Mouse (Mus musculus) liver, adult 2 months (tissue): ENCODE measurements around the gene Pheta2. TPM values are rescaled to one million over a fixed set of nuclear protein-coding genes. Genes with fewer than 3 reads are reported as not detected.

ENCODE experiments used
- DNase-seq: peaks from one replicate; pipeline ENCODE4 v3.0.0-alpha.2; 2011; ENCODE audit warnings: low read depth, low spot score; ENCODE audit errors: extremely low read depth
- H3K27ac ChIP-seq: fragments of 200-500 bp; replicated peaks from 2 replicates; pipeline ENCODE4 v1.5.1; 2012; ENCODE audit warnings: low read depth, mild to moderate bottlenecking, control low read depth, inconsistent platforms, low read length; ENCODE audit not compliant: insufficient read depth
- H3K27me3 ChIP-seq: fragments of 200-500 bp; 2 replicates; pipeline ENCODE4 v1.6.1; 2012; ENCODE audit warnings: mild to moderate bottlenecking, moderate library complexity, low read length, inconsistent platforms; ENCODE audit not compliant: control insufficient read depth, insufficient read depth
- H3K36me3 ChIP-seq: fragments of 200-500 bp; 2 replicates; pipeline ENCODE4 v1.6.1; 2012; ENCODE audit warnings: low read length, inconsistent platforms; ENCODE audit not compliant: control insufficient read depth, insufficient read depth
- H3K4me1 ChIP-seq: fragments of 200-500 bp; 2 replicates; pipeline ENCODE4 v1.6.1; 2011; ENCODE audit warnings: low read length; ENCODE audit not compliant: control insufficient read depth, insufficient read depth
- H3K4me3 ChIP-seq: fragments of 200-500 bp; 2 replicates; pipeline ENCODE4 v1.5.1; 2011; ENCODE audit warnings: low read depth, mild to moderate bottlenecking, control low read depth, low read length, moderate library complexity; ENCODE audit not compliant: insufficient read depth
- H3K79me2 ChIP-seq: fragments of 200-500 bp; 2 replicates; pipeline ENCODE4 v1.6.1; 2012; ENCODE audit warnings: inconsistent platforms, mild to moderate bottlenecking, low read length, moderate library complexity; ENCODE audit not compliant: control insufficient read depth, insufficient read depth
- H3K9ac ChIP-seq: fragments of 200-500 bp; 2 replicates; pipeline ENCODE4 v1.6.1; 2012; ENCODE audit warnings: low read depth, mild to moderate bottlenecking, control low read depth, inconsistent platforms, low read length
- CTCF ChIP-seq: fragments of 200-500 bp; IDR thresholded peaks from 2 replicates; pipeline ENCODE4 v1.5.1; 2011; ENCODE audit warnings: low read depth, low read length, control low read depth
- POLR2A ChIP-seq: fragments of 200-500 bp; IDR thresholded peaks from 2 replicates; pipeline ENCODE4 v1.6.1; 2011; ENCODE audit warnings: low read length, control low read depth; ENCODE audit not compliant: insufficient read depth; ENCODE audit errors: extremely low read depth
- WGBS: fragments of 180-500 bp; shearing (Covaris S2); methylation state at CpG from one replicate; pipeline ENCODE4 v1.1.7; 2018; 5-methylcytosine and 5-hydroxymethylcytosine counted together
- polyA plus RNA-seq: library from polyadenylated mRNA; depleted of rRNA; stranded (reverse); fragments of >200 nt; gene quantifications from 2 replicates; pipeline ENCODE4 v1.2.3, GENCODE M21; 2012
- total RNA-seq: library from RNA; depleted of rRNA; stranded (reverse); fragments of >200 nt; gene quantifications from 2 replicates; pipeline ENCODE4 v1.2.3, GENCODE M21; 2014

Pheta2 gene
- total and polyA plus RNA-seq, 2 experiments, result 0.09 to 0.10 TPM

DNA sequence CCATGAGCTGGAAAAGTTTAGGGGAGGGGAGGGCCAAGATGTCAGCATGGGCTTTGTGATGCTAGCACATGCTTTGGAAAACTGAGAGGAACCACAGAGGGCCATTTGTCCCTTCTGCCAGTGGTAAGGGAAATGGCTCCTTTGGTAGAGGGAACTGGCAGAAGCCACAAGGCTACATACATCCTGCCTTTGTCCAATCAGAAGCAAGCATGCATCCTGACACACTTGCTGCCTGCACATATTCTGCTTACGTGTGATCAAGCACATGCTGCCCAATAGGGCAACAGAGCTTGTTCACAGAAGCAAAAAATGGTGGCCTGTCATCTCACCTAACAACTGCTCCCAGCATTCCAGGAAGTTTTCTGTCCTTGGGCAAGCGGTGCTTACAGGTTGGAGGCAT lies 13.4 kb upstream of the Pheta2 start:
- Histone ChIP-seq H3K9ac (no peak overlapping the region), H3K4me3 (no peak overlapping the region), H3K4me1 (no peaks in the 10 kb centered on the region), H3K79me2 (no peaks in the 10 kb centered on the region), H3K36me3 (peaks cover 4% of the 10 kb centered on the region; the same call in 1 of the 2 replicates), H3K27ac (no peak overlapping the region), H3K27me3 (no peaks in the 10 kb centered on the region)
- TF ChIP-seq POLR2A, result no peak
- no peak for TF ChIP-seq CTCF
- 85% methylated on average over 2 of the region's 2 CpGs for WGBS
- DNase-seq, result no peak

- Histone ChIP-seq H3K9ac (no peak overlapping the region), H3K36me3 (peaks cover 6% of the 10 kb centered on the region; the same call in 1 of the 2 replicates)
- 99% methylated on average over 4 of the region's 4 CpGs for WGBS
Observed at GRCm38 (mm10) chr15:82335194-82335593, 3.5 kb upstream of the Pheta2 start.

DNA sequence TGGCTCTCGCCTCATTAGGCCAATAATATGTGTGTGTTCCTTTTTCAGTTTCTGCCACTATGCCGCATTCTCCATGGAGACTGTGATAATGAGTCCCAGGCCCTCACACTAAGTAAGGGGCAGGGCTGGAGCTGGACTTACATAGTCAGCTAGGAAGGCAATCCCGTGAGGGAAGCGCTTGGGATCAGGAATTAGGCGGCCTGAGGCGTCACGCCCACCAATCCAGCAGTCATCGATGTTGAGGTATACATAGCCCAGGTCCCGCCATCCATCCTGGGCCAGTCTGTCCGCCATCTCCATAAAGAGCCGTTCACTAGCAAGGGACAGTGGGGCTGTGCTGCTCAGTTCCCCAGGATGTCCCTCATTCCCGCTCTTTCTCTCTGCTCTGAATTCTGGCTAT lies 2.1 kb upstream of the Pheta2 start:
- H3K4me1 ChIP-seq, result peaks cover 4% of the 10 kb centered on the region; the same call in 1 of the 2 replicates
- no peak for TF ChIP-seq CTCF
- no peak for TF ChIP-seq POLR2A
- no peak for DNase-seq
- H3K4me3 ChIP-seq, result no peak overlapping the region
- H3K27me3 ChIP-seq, result no peaks in the 10 kb centered on the region
- no peak overlapping the region for H3K9ac ChIP-seq
- H3K79me2 ChIP-seq, result no peaks in the 10 kb centered on the region
- peaks cover 5% of the 10 kb centered on the region; the same call in 1 of the 2 replicates for H3K36me3 ChIP-seq
- no peak overlapping the region for H3K27ac ChIP-seq
- 97% methylated on average over 12 of the region's 12 CpGs for WGBS

More at GRCm38 (mm10) chr15:82335194-82335593, 3.5 kb upstream of the Pheta2 start:
- Histone ChIP-seq H3K27ac (no peak overlapping the region), H3K79me2 (no peaks in the 10 kb centered on the region), H3K4me1 (peaks cover 4% of the 10 kb centered on the region; the same call in 1 of the 2 replicates), H3K4me3 (no peak overlapping the region), H3K27me3 (no peaks in the 10 kb centered on the region)
- TF ChIP-seq CTCF (no peak), POLR2A (no peak)
- no peak for DNase-seq

DNA sequence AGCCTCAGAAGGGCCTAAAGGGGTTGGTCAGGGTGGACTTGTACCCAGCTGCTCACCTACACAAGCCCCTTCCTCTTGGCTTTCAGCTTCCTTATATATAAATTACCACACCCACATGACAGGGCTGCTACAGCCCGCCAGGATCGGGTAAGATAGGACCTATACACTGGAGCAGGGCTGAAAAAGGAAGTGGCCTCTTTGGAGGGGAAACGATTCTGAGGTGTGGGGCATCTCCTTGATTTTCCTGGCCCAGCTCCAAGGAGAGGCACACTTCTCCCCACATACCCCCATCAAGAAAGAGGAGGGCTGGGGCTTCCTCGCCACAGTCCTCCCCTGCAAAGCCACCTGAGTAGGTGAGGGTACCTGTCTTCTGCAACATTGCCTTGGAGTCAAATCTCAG lies 867 bp upstream of the Pheta2 start:
- Histone ChIP-seq H3K9ac (peak overlapping the region; percentile 74), H3K36me3 (peaks cover 3% of the 10 kb centered on the region; the same call in 1 of the 2 replicates), H3K27ac (no peak overlapping the region), H3K4me1 (peaks cover 4% of the 10 kb centered on the region; the same call in 1 of the 2 replicates), H3K79me2 (no peaks in the 10 kb centered on the region), H3K4me3 (peak overlapping the region; percentile 63), H3K27me3 (no peaks in the 10 kb centered on the region)
- TF ChIP-seq CTCF (no peak), POLR2A (no peak)
- 36% methylated on average over 4 of the region's 4 CpGs for WGBS
- no peak for DNase-seq

GRCm38 (mm10) chr15:82339150-82339549 lies 408 bp downstream of the Pheta2 start:
- TF ChIP-seq POLR2A (no peak), CTCF (no peak)
- WGBS, result 52% methylated on average over 10 of the region's 10 CpGs
- peaks cover 3% of the 10 kb centered on the region; the same call in 1 of the 2 replicates for H3K36me3 ChIP-seq
- no peak for DNase-seq
- H3K27me3 ChIP-seq, result no peaks in the 10 kb centered on the region
- H3K27ac ChIP-seq, result no peak overlapping the region
- peak overlapping the region; percentile 35; the same call in 1 of the 2 replicates for H3K4me3 ChIP-seq
- peak overlapping the region; percentile 23; the same call in 1 of the 2 replicates for H3K9ac ChIP-seq
- peaks cover 4% of the 10 kb centered on the region; the same call in 1 of the 2 replicates for H3K4me1 ChIP-seq
- H3K79me2 ChIP-seq, result no peaks in the 10 kb centered on the region

DNA sequence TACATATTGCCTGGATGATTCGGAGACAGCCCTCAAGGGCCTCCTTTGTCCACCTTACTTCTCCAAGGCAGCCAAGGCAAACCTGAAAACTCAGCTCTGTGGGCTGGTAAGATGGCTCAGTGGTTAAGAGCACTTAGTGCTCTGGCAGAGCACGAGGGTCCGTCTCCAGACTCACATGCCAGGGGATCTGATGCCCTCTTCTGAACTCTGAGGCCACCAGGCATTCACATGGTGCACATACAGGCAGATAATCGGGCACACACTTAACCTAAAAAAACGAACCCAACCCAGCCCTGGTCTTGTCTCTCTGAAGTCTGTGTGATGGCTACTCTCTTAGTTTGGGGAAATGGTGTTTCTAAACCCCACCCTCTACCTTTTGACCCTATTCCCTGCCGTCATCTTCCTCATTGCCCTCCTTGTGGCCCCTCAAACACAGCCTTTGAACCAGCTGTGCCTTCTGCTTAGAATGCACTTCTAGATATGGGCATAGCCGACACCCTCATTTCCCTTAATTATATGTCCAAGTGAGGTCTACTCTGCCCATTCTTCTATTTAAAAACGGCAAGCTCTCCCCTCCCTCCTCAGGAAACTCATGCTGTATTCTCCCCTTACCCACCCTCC lies 1.0 kb downstream of the Pheta2 start:
- no peak overlapping the region for H3K4me3 ChIP-seq
- no peak for DNase-seq
- H3K27me3 ChIP-seq, result no peaks in the 10 kb centered on the region
- WGBS, result 77% methylated on average over 8 of the region's 8 CpGs
- TF ChIP-seq POLR2A, result no peak
- no peak for TF ChIP-seq CTCF
- no peaks in the 10 kb centered on the region for H3K36me3 ChIP-seq
- no peak overlapping the region for H3K9ac ChIP-seq
- no peaks in the 10 kb centered on the region for H3K79me2 ChIP-seq
- no peak overlapping the region for H3K27ac ChIP-seq
- H3K4me1 ChIP-seq, result peaks cover 4% of the 10 kb centered on the region; the same call in 1 of the 2 replicates
